Mouse (Mus musculus): Measurements from ENCODE around the gene Unk.

- TF ChIP-seq CTCF (IDR thresholded peaks at IDR 0.05; ENCODE audit: control insufficient read depth, insufficient read depth, insufficient read length) = no peak
- TF ChIP-seq MYOG (IDR thresholded peaks at IDR 0.05; ENCODE audit: control insufficient read depth, extremely low read depth, insufficient read length) = no peak
- no peak for TF ChIP-seq USF1 (IDR thresholded peaks at IDR 0.05; ENCODE audit: low read depth)
- TF ChIP-seq MAX (IDR thresholded peaks at IDR 0.05) = no peak
- no peak for TF ChIP-seq CEBPB (IDR thresholded peaks at IDR 0.05; ENCODE audit: low read depth)
- TF ChIP-seq FOSL1 (IDR thresholded peaks at IDR 0.05; ENCODE audit: insufficient read depth, low read length, poor library complexity, severe bottlenecking) = no peak
- TF ChIP-seq MYOD1 (IDR thresholded peaks at IDR 0.05; ENCODE audit: control insufficient read depth, insufficient read length, low read depth) = no peak
Measured at GRCm38 (mm10) chr11:116011529-116012261, 18.4 kb upstream of the Unk start.

Data from C2C12 (cell line).